Mouse (Mus musculus) intestine, embryonic 15.5 days (tissue): ENCODE measurements around the gene Msx3. TPM values are rescaled to one million over a fixed set of nuclear protein-coding genes. Genes with fewer than 3 reads are reported as not detected.

Experiments used
- ATAC-seq: fragments of 200-750 bp; cut with Nextera tagmentation; 2 replicates; pipeline ENCODE4 v1.8.0; 2017; ENCODE audit warnings: moderate TSS enrichment, moderate library complexity
- H3K27ac ChIP-seq: fragments of 300-500 bp; sonication (generic); 2 replicates; pipeline ENCODE4 v1.5.1; 2015; ENCODE audit warnings: mild to moderate bottlenecking, inconsistent platforms
- H3K27me3 ChIP-seq: fragments of 300-500 bp; sonication (generic); replicated peaks from 2 replicates; pipeline ENCODE4 v1.6.1; 2015; ENCODE audit warnings: inconsistent platforms
- H3K36me3 ChIP-seq: fragments of 300-500 bp; sonication (generic); 2 replicates; pipeline ENCODE4 v1.6.1; 2015; ENCODE audit warnings: inconsistent platforms
- H3K4me1 ChIP-seq: fragments of 300-500 bp; sonication (generic); replicated peaks from 2 replicates; pipeline ENCODE4 v1.6.1; 2015; ENCODE audit warnings: inconsistent platforms
- H3K4me2 ChIP-seq: fragments of 300-500 bp; sonication (generic); replicated peaks from 2 replicates; pipeline ENCODE4 v1.6.1; 2015; ENCODE audit warnings: mild to moderate bottlenecking, inconsistent platforms
- H3K4me3 ChIP-seq: fragments of 300-500 bp; sonication (generic); replicated peaks from 2 replicates; pipeline ENCODE4 v1.5.1; 2015; ENCODE audit warnings: inconsistent platforms
- H3K9ac ChIP-seq: fragments of 300-500 bp; sonication (generic); 2 replicates; pipeline ENCODE4 v1.6.1; 2015; ENCODE audit warnings: inconsistent platforms
- H3K9me3 ChIP-seq: fragments of 300-500 bp; sonication (generic); 2 replicates; pipeline ENCODE4 v1.6.1; 2016; ENCODE audit warnings: inconsistent platforms
- WGBS: fragments of 180-500 bp; shearing (Covaris S2); methylation state at CpG from one replicate; pipeline ENCODE4 v1.1.7; 2015; 5-methylcytosine and 5-hydroxymethylcytosine counted together
- polyA plus RNA-seq: library from polyadenylated mRNA; unstranded; fragments of >200 nt; fragmentation: Nextera tagmentation; extraction: Ambion mirVana; gene quantifications from 2 replicates; pipeline ENCODE4 v1.2.1, GENCODE M21; 2015

The Msx3 gene
- polyA plus RNA-seq, result not detected in 2 replicates

- peaks cover 86% of the 10 kb centered on the region for H3K27me3 ChIP-seq
- H3K9ac ChIP-seq, result no peak within 1 kb of the TSS
- H3K4me1 ChIP-seq, result peaks cover 23% of the 10 kb centered on the region
- H3K9me3 ChIP-seq, result no peaks in the 10 kb centered on the region
- H3K36me3 ChIP-seq, result no peaks in the 10 kb centered on the region
- H3K4me3 ChIP-seq, result peak within 1 kb of the TSS; percentile 44
- no peak within 1 kb of the TSS for H3K27ac ChIP-seq
- WGBS, result 1% methylated on average over 56 of the region's 56 CpGs
- peak within 1 kb of the TSS; percentile 90 for H3K4me2 ChIP-seq
- ATAC-seq, result peak; percentile 34
Measured at GRCm38 (mm10) chr7:140048361-140049114, at the start of gene Msx3. Gene Msx3, minus strand, starts transcription at chr7:140049089.

- H3K36me3 ChIP-seq, result no peaks in the 10 kb centered on the region
- H3K27ac ChIP-seq, result no peak overlapping the region
- no peak overlapping the region for H3K4me2 ChIP-seq
- WGBS, result 97% methylated on average over 1 of the region's 1 CpGs
- no peak for ATAC-seq
- no peaks in the 10 kb centered on the region for H3K27me3 ChIP-seq
- no peaks in the 10 kb centered on the region for H3K9me3 ChIP-seq
- no peak overlapping the region for H3K9ac ChIP-seq
- no peak overlapping the region for H3K4me3 ChIP-seq
- 0 out of 2 replicates have a peak, but pooled peaks cover 21% of the 10 kb centered on the region for H3K4me1 ChIP-seq
Measured at GRCm38 (mm10) chr7:140098466-140098865, 49.6 kb upstream of the Msx3 start.

GRCm38 (mm10) chr7:140096055-140096454 is 47.2 kb upstream of the Msx3 start:
- no peak overlapping the region for H3K9ac ChIP-seq
- 0 out of 2 replicates have a peak overlapping the region, but pooled peaks have one; percentile 47 for H3K4me2 ChIP-seq
- no peaks in the 10 kb centered on the region for H3K9me3 ChIP-seq
- ATAC-seq, result no peak
- H3K36me3 ChIP-seq, result no peaks in the 10 kb centered on the region
- H3K4me3 ChIP-seq, result no peak overlapping the region
- no peaks in the 10 kb centered on the region for H3K27me3 ChIP-seq
- H3K4me1 ChIP-seq, result 0 out of 2 replicates have a peak, but pooled peaks cover 13% of the 10 kb centered on the region
- H3K27ac ChIP-seq, result no peak overlapping the region

- 38% methylated on average over 1 of the region's 1 CpGs for WGBS
- H3K4me2 ChIP-seq, result peak overlapping the region; percentile 47; the same call in 1 of the 2 replicates
- ATAC-seq, result peak; percentile 31; the same call in 1 of the 2 replicates
- H3K27ac ChIP-seq, result no peak overlapping the region
- H3K9ac ChIP-seq, result no peak overlapping the region
- H3K27me3 ChIP-seq, result no peaks in the 10 kb centered on the region
- H3K9me3 ChIP-seq, result no peaks in the 10 kb centered on the region
- H3K4me3 ChIP-seq, result 0 out of 2 replicates have a peak overlapping the region, but pooled peaks have one; percentile 2
- H3K4me1 ChIP-seq, result 0 out of 2 replicates have a peak, but pooled peaks cover 13% of the 10 kb centered on the region
- no peaks in the 10 kb centered on the region for H3K36me3 ChIP-seq
Measured at GRCm38 (mm10) chr7:140095556-140095955, 46.7 kb upstream of the Msx3 start.

- Histone ChIP-seq H3K9ac (no peak overlapping the region), H3K36me3 (no peaks in the 10 kb centered on the region), H3K27me3 (no peaks in the 10 kb centered on the region), H3K4me1 (0 out of 2 replicates have a peak, but pooled peaks cover 13% of the 10 kb centered on the region), H3K4me3 (0 out of 2 replicates have a peak overlapping the region, but pooled peaks have one; percentile 2), H3K9me3 (no peaks in the 10 kb centered on the region), H3K4me2 (peak overlapping the region; percentile 47), H3K27ac (peak overlapping the region; percentile 37; the same call in 1 of the 2 replicates)
- WGBS, result 39% methylated on average over 5 of the region's 5 CpGs
- peak; percentile 55 for ATAC-seq
Measured at GRCm38 (mm10) chr7:140094954-140095353, 46.1 kb upstream of the Msx3 start.

GRCm38 (mm10) chr7:140092924-140093528 is 44.1 kb upstream of the Msx3 start, which contains the start of gene Prap1:
Gene Prap1, plus strand, starts transcription at chr7:140093395.
- Histone ChIP-seq H3K27ac (peak within 1 kb of the TSS; percentile 62; the same call in 1 of the 2 replicates), H3K9me3 (no peaks in the 10 kb centered on the region), H3K9ac (no peak within 1 kb of the TSS), H3K36me3 (no peaks in the 10 kb centered on the region), H3K27me3 (no peaks in the 10 kb centered on the region), H3K4me3 (peak within 1 kb of the TSS; percentile 30), H3K4me2 (peak within 1 kb of the TSS; percentile 47), H3K4me1 (0 out of 2 replicates have a peak, but pooled peaks cover 13% of the 10 kb centered on the region)
- 53% methylated on average over 5 of the region's 5 CpGs for WGBS
- peak; percentile 82 for ATAC-seq

- no peak for ATAC-seq
- Histone ChIP-seq H3K27ac (no peak overlapping the region), H3K4me3 (no peak overlapping the region), H3K36me3 (no peaks in the 10 kb centered on the region), H3K4me1 (0 out of 2 replicates have a peak, but pooled peaks cover 9% of the 10 kb centered on the region), H3K9ac (no peak overlapping the region), H3K27me3 (no peaks in the 10 kb centered on the region), H3K9me3 (no peaks in the 10 kb centered on the region), H3K4me2 (no peak overlapping the region)
- WGBS, result 79% methylated on average over 10 of the region's 10 CpGs
Measured at GRCm38 (mm10) chr7:140090601-140091000, 41.7 kb upstream of the Msx3 start.

- Histone ChIP-seq H3K4me1 (0 out of 2 replicates have a peak, but pooled peaks cover 5% of the 10 kb centered on the region), H3K4me2 (peak within 1 kb of the TSS; percentile 6; the same call in 1 of the 2 replicates), H3K27me3 (peaks cover 38% of the 10 kb centered on the region), H3K9me3 (no peaks in the 10 kb centered on the region), H3K4me3 (no peak within 1 kb of the TSS), H3K27ac (no peak within 1 kb of the TSS), H3K36me3 (no peaks in the 10 kb centered on the region), H3K9ac (no peak within 1 kb of the TSS)
- peak; percentile 41; the same call in 1 of the 2 replicates for ATAC-seq
- WGBS, result 10% methylated on average over 18 of the region's 18 CpGs
Measured at GRCm38 (mm10) chr7:140082242-140082678, 33.4 kb upstream of the Msx3 start, which contains the start of gene Caly. Gene Caly, minus strand, starts transcription at chr7:140082548.

- H3K4me3 ChIP-seq, result no peak overlapping the region
- no peak overlapping the region; the same call in 1 of the 2 replicates for H3K4me2 ChIP-seq
- H3K36me3 ChIP-seq, result no peaks in the 10 kb centered on the region
- WGBS, result 28% methylated on average over 20 of the region's 20 CpGs
- H3K27ac ChIP-seq, result no peak overlapping the region
- H3K4me1 ChIP-seq, result 0 out of 2 replicates have a peak, but pooled peaks cover 5% of the 10 kb centered on the region
- H3K27me3 ChIP-seq, result peaks cover 38% of the 10 kb centered on the region
- H3K9me3 ChIP-seq, result no peaks in the 10 kb centered on the region
- no peak for ATAC-seq
- no peak overlapping the region for H3K9ac ChIP-seq
Measured at GRCm38 (mm10) chr7:140081408-140082241, 32.7 kb upstream of the Msx3 start.

- Histone ChIP-seq H3K9ac (no peak overlapping the region), H3K9me3 (no peaks in the 10 kb centered on the region), H3K4me2 (peak overlapping the region; percentile 55), H3K4me3 (peak overlapping the region; percentile 20), H3K4me1 (0 out of 2 replicates have a peak, but pooled peaks cover 5% of the 10 kb centered on the region), H3K27ac (no peak overlapping the region), H3K36me3 (no peaks in the 10 kb centered on the region), H3K27me3 (peaks cover 38% of the 10 kb centered on the region)
- WGBS, result 4% methylated on average over 24 of the region's 24 CpGs
- ATAC-seq, result peak; percentile 75
Measured at GRCm38 (mm10) chr7:140080503-140081156, 31.7 kb upstream of the Msx3 start.

GRCm38 (mm10) chr7:140078711-140079110 is 29.8 kb upstream of the Msx3 start:
- H3K4me2 ChIP-seq, result no peak overlapping the region
- no peak for ATAC-seq
- 0 out of 2 replicates have a peak, but pooled peaks cover 5% of the 10 kb centered on the region for H3K4me1 ChIP-seq
- H3K9me3 ChIP-seq, result no peaks in the 10 kb centered on the region
- no peak overlapping the region for H3K27ac ChIP-seq
- peaks cover 38% of the 10 kb centered on the region for H3K27me3 ChIP-seq
- H3K4me3 ChIP-seq, result no peak overlapping the region
- H3K9ac ChIP-seq, result no peak overlapping the region
- 8% methylated on average over 5 of the region's 5 CpGs for WGBS
- no peaks in the 10 kb centered on the region for H3K36me3 ChIP-seq
